Mouse (Mus musculus) cerebellum, adult 2 months (tissue): ENCODE results near the gene H2afy.

ENCODE experiments used
- CTCF ChIP-seq: fragments of 200-500 bp; IDR thresholded peaks from 2 replicates; pipeline ENCODE4 v1.5.1; 2011; ENCODE audit warnings: low read depth, mild to moderate bottlenecking, control low read depth, low read length, moderate library complexity, borderline replicate concordance; ENCODE audit not compliant: insufficient read depth
- POLR2A ChIP-seq: fragments of 200-500 bp; IDR thresholded peaks from 2 replicates; pipeline ENCODE4 v1.6.1; 2011; ENCODE audit warnings: low read length, control low read depth, borderline replicate concordance; ENCODE audit not compliant: insufficient read depth

DNA sequence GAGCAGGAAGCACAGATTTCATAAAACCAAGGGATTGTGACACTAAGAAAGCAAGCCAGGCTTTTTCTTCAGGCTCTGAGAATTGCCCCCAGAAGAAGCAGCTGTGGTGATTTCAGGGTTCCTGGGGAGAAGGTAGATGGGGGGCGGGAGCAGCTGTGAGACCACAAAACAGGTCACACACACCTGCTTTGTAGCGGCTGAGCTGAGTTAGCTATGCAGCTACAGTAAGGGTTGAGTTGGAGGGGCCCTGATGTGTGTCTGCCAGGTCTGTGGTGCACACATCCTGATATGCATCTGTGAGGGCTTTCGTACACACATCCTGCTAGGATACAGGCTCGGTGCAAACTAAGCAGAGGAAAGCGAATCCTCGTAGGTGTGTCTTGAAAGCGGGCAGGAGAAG is 110.1 kb downstream of the H2afy start:
- TF ChIP-seq CTCF (no peak), POLR2A (no peak)
